Mouse (Mus musculus) stomach, embryonic 14.5 days (tissue): ENCODE data around the gene Vgll2. TPM values are rescaled to one million over a fixed set of nuclear protein-coding genes. Genes with fewer than 3 reads are reported as not detected.
A peak's percentile ranks its signal among the peaks of the same experiment; 100 is the strongest.

Experiments used
- ATAC-seq: fragments of 200-750 bp; cut with Nextera tagmentation; 2 replicates; pipeline ENCODE4 v1.8.0; 2017; ENCODE audit warnings: low read depth, moderate TSS enrichment; ENCODE audit not compliant: insufficient number of reproducible peaks, insufficient read depth, low FRiP score
- H3K27ac ChIP-seq: fragments of 300-500 bp; sonication (generic); 2 replicates; pipeline ENCODE4 v1.5.1; 2014; ENCODE audit warnings: mild to moderate bottlenecking, low read length, moderate library complexity, mixed read lengths
- H3K27me3 ChIP-seq: fragments of 300-500 bp; sonication (generic); 2 replicates; pipeline ENCODE4 v1.6.1; 2014; ENCODE audit warnings: low read length, control low read depth, mixed read lengths; ENCODE audit not compliant: control insufficient read depth, insufficient read depth
- H3K36me3 ChIP-seq: fragments of 300-500 bp; sonication (generic); 2 replicates; pipeline ENCODE4 v1.6.1; 2014; ENCODE audit warnings: mild to moderate bottlenecking, control low read depth, low read length, moderate library complexity, mixed read lengths; ENCODE audit not compliant: control insufficient read depth, insufficient read depth
- H3K4me1 ChIP-seq: fragments of 300-500 bp; sonication (generic); 2 replicates; pipeline ENCODE4 v1.6.1; 2014; ENCODE audit warnings: low read length, control low read depth, mixed read lengths; ENCODE audit not compliant: control insufficient read depth, insufficient read depth
- H3K4me2 ChIP-seq: fragments of 300-500 bp; sonication (generic); replicated peaks from 2 replicates; pipeline ENCODE4 v1.6.1; 2014; ENCODE audit warnings: low read depth, low read length, control low read depth
- H3K4me3 ChIP-seq: fragments of 300-500 bp; sonication (generic); 2 replicates; pipeline ENCODE4 v1.5.1; 2014; ENCODE audit warnings: low read depth, low read length, control low read depth
- H3K9ac ChIP-seq: fragments of 300-500 bp; sonication (generic); replicated peaks from 2 replicates; pipeline ENCODE4 v1.6.1; 2014; ENCODE audit warnings: low read depth, mild to moderate bottlenecking, control low read depth, low read length, moderate library complexity, mixed read lengths
- H3K9me3 ChIP-seq: fragments of 300-500 bp; sonication (generic); 2 replicates; pipeline ENCODE4 v1.6.1; 2016; ENCODE audit warnings: low read depth, low read length, control low read depth; ENCODE audit not compliant: control insufficient read depth
- WGBS: fragments of 180-500 bp; shearing (Covaris S2); extraction: QIAGEN DNeasy Blood & Tissue Kit; methylation state at CpG from one replicate; pipeline ENCODE4 v1.1.7; 2014; 5-methylcytosine and 5-hydroxymethylcytosine counted together
- polyA plus RNA-seq: library from polyadenylated mRNA; unstranded; fragments of >200 nt; fragmentation: Nextera tagmentation; extraction: Ambion mirVana; gene quantifications from 2 replicates; pipeline ENCODE4 v1.2.1, GENCODE M21; 2014

The Vgll2 gene
- 0.14 TPM in 1 of 2 replicates, not detected in the other for polyA plus RNA-seq

DNA sequence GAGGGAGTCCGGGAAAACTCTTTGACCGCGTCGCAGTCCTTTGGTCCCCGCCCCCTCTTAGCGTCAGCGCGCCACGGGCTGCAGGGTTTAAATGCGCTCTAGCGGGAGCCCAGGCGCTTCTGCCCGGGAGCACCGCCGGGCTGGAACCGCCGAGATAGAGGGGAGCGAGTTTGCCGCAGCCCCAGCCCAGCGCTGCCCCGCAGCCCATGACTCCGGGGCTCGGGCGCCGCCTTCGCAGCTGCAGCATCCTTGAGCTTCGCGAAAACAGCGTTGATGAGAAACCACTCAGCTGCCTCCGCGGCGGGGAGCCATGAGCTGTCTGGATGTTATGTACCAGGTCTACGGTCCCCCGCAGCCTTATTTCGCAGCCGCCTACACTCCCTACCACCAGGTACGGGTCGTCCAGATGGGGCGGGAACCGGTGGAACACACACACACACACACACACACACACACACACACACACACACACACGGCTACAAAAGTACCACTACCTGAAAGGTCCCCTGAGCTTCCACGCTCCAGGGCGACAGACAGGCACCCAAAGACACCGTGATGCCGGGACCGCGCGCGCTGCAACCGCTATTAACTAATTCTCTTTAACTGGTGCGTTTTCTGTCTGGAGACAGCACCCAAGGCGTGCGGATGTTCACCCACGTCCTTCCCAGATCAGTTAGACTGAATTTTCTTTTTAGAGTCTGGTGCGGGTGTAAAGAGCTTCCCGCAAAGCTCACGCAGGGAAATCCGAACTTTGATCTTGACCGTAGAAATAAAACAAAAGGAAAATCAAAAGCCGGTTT is at the start of gene Vgll2:
TSS of gene Vgll2 (plus strand) at position 90 of the 800 bp plus-strand sequence.
- H3K9me3 ChIP-seq, result no peaks in the 10 kb centered on the region
- WGBS, result 1% methylated on average over 60 of the region's 60 CpGs
- peaks cover 57% of the 10 kb centered on the region for H3K27me3 ChIP-seq
- H3K36me3 ChIP-seq, result no peaks in the 10 kb centered on the region
- peak within 1 kb of the TSS; percentile 39 for H3K4me3 ChIP-seq
- H3K4me1 ChIP-seq, result peaks cover 5% of the 10 kb centered on the region; the same call in 1 of the 2 replicates
- H3K4me2 ChIP-seq, result peak within 1 kb of the TSS; percentile 89
- H3K9ac ChIP-seq, result no peak within 1 kb of the TSS
- no peak within 1 kb of the TSS for H3K27ac ChIP-seq
- ATAC-seq, result peak; percentile 72; the same call in 1 of the 2 replicates

DNA sequence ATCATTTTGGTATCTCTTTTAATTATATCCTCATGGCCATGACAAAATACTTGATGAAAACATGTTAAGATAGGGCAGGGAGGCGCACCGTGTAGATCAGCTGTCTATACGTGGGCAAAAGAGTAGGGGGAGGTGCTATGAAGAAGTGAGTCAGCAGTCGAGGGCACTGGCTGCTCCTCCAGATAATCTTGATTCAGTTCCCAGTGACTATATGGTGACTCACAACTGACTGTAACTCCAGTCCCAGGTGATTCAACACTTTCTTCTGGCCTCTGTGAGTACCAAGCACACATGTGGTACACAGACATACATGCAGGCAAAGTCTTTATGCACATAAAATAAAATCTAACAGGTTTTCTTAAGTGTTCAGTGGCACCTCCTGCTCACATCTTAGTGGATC is 47.2 kb upstream of the Vgll2 start:
- H3K27ac ChIP-seq, result no peak overlapping the region
- H3K4me2 ChIP-seq, result no peak overlapping the region
- no peak overlapping the region for H3K4me3 ChIP-seq
- H3K4me1 ChIP-seq, result no peaks in the 10 kb centered on the region
- H3K27me3 ChIP-seq, result no peaks in the 10 kb centered on the region
- no peaks in the 10 kb centered on the region for H3K36me3 ChIP-seq
- no peak overlapping the region for H3K9ac ChIP-seq
- WGBS, result 67% methylated on average over 4 of the region's 4 CpGs
- H3K9me3 ChIP-seq, result no peaks in the 10 kb centered on the region
- ATAC-seq, result no peak

DNA sequence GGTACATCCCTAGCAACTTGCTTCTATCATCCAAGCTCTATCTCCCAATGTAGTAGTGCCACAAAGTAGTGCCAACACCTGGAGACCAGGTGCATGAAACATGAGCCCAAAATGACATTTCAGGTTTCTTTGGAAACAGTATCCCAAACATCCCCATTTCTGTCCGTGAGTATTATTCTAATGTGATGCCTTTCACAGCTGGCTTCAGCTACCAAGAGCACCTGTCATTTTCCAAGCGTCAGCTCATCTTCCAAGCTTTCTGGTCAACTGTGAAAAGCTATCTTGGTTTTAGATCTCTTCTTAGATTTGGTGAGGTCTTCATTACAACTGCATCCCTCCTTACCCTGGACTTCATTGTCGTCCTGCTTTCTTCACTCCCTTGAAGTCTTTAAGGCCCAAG is 46.7 kb upstream of the Vgll2 start:
- Histone ChIP-seq H3K36me3 (no peaks in the 10 kb centered on the region), H3K4me2 (no peak overlapping the region), H3K27ac (no peak overlapping the region), H3K4me3 (no peak overlapping the region), H3K9me3 (no peaks in the 10 kb centered on the region), H3K4me1 (no peaks in the 10 kb centered on the region), H3K9ac (no peak overlapping the region), H3K27me3 (no peaks in the 10 kb centered on the region)
- 76% methylated on average over 3 of the region's 3 CpGs for WGBS
- ATAC-seq, result no peak

DNA sequence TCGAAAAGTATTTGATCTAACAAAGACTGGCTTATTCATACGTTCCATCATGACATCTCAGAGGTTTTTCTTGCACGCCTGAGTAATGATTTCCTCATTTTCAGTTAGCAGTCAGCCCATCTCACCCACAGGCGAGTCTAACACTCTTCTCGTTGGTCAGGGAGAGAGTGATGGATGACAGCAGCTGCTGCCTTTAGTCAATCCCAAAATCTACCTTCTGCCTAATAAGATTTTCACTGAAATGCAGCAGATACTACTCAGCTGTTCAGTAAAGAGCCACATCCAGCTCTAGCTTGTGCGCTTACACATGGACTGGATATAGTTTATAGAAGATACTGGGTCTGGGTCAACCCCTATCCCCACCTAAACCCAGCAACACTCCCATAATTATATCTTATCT is 40.7 kb upstream of the Vgll2 start:
- H3K36me3 ChIP-seq, result no peaks in the 10 kb centered on the region
- WGBS, result 57% methylated on average over 6 of the region's 6 CpGs
- no peaks in the 10 kb centered on the region for H3K27me3 ChIP-seq
- no peak for ATAC-seq
- no peak overlapping the region for H3K9ac ChIP-seq
- no peak overlapping the region for H3K4me2 ChIP-seq
- no peak overlapping the region for H3K4me3 ChIP-seq
- H3K9me3 ChIP-seq, result no peaks in the 10 kb centered on the region
- H3K27ac ChIP-seq, result no peak overlapping the region
- no peaks in the 10 kb centered on the region for H3K4me1 ChIP-seq

DNA sequence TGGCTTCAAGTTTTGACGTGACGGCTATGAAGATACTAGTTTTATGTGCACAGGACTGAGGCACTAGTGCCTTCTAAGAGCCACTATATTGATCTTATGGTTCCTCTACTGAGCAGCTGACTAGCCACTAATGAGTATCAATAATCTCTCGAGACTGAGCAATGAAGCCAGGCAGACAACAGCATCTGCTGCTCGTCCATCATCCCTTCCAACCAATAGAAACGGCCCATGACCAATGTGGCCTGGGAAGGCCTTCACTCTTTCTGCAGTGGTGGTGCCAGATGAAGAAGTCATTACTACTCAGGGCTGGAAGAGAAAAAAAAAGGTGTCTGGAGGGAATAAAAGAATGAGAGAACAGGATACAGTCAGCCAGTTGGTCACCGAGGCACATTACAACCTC is 39.9 kb upstream of the Vgll2 start:
- no peaks in the 10 kb centered on the region for H3K27me3 ChIP-seq
- no peak overlapping the region for H3K27ac ChIP-seq
- H3K4me3 ChIP-seq, result no peak overlapping the region
- 77% methylated on average over 6 of the region's 6 CpGs for WGBS
- H3K9me3 ChIP-seq, result no peaks in the 10 kb centered on the region
- no peaks in the 10 kb centered on the region for H3K4me1 ChIP-seq
- no peak overlapping the region for H3K9ac ChIP-seq
- H3K36me3 ChIP-seq, result no peaks in the 10 kb centered on the region
- no peak overlapping the region for H3K4me2 ChIP-seq
- ATAC-seq, result no peak

DNA sequence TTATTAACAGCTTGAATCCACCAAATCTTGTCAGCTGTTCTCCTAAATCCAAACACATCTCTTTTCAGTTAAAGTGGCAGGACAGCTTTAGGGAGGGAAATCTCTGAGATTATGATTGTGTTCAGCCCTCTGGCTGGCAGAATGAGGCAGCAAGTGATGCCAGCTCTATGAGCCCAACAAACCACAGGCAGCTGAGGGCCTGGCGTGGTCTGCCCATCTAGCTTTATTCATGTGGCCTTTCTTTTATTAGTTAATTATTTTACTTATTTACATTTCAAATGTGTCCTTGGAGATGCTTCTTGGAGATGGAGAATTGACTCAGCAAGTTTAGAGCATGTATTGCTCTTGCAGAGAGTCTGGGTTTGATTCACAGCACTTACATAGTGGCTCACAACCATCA is 3.8 kb upstream of the Vgll2 start:
- H3K4me1 ChIP-seq, result 0 out of 2 replicates have a peak, but pooled peaks cover 3% of the 10 kb centered on the region
- no peaks in the 10 kb centered on the region for H3K9me3 ChIP-seq
- no peaks in the 10 kb centered on the region for H3K36me3 ChIP-seq
- 71% methylated on average over 1 of the region's 1 CpGs for WGBS
- H3K4me3 ChIP-seq, result no peak overlapping the region
- no peak for ATAC-seq
- H3K9ac ChIP-seq, result no peak overlapping the region
- peaks cover 21% of the 10 kb centered on the region for H3K27me3 ChIP-seq
- no peak overlapping the region for H3K4me2 ChIP-seq
- no peak overlapping the region for H3K27ac ChIP-seq

DNA sequence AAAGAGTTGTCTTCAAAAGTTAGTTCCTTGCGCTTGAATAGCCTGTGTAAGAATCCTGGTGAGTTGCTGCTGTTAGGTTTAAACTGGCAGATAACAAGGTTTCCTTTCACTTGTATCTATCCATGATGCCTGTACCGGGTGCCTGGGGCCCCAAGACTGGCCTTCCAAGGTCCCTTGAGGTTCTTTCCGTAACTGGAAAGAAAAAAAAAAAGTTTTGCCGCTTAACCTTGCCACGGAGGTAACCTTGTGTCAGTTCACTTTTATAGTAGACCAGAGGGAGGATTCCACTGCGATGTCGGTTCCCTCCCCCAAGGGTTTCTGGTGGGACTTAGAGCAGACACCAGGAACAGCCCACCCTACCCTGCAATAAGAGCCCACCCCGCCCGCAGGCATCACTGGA is 1.1 kb upstream of the Vgll2 start:
- H3K4me2 ChIP-seq, result no peak overlapping the region
- H3K27me3 ChIP-seq, result peaks cover 44% of the 10 kb centered on the region
- H3K27ac ChIP-seq, result no peak overlapping the region
- no peak for ATAC-seq
- 0 out of 2 replicates have a peak, but pooled peaks cover 3% of the 10 kb centered on the region for H3K4me1 ChIP-seq
- 3% methylated on average over 9 of the region's 9 CpGs for WGBS
- H3K4me3 ChIP-seq, result no peak overlapping the region
- H3K9ac ChIP-seq, result no peak overlapping the region
- H3K9me3 ChIP-seq, result no peaks in the 10 kb centered on the region
- no peaks in the 10 kb centered on the region for H3K36me3 ChIP-seq

DNA sequence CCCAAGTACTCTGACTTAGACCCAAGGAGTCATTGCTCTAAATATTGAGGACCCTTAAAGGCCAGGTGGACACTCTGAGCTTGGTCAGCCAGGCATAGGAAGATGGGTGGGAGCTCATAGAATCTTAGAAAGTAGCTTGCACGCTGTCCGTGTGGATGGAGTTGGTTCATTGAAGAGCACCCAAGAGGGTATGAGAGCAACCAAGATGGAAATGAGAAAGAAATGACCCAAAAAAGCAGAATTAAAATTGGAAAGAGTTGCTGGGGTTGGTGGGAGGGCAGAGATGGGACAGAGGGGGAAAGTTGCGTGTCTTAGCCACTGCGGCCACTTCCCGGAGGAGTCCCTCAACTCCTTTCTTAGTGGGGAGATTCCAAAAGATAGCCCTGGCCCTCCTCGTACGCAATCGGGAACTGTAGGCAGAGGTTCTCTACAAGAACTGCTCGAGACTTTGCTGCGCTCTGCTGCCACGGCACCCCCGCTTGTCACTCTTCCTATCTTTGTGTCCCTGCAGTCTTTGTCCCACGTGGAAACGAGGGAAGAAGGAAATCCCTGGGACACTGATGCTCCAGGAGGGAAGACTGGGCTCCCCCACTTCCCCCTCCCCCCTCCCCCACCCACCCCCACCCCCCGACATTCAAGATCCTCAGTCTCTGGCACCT is 437 bp upstream of the Vgll2 start:
- ATAC-seq, result 0 out of 2 replicates have a peak, but pooled peaks have one; percentile 6
- H3K27me3 ChIP-seq, result peaks cover 49% of the 10 kb centered on the region
- WGBS, result under 1% methylated on average over 14 of the region's 15 CpGs
- H3K27ac ChIP-seq, result no peak overlapping the region
- H3K9me3 ChIP-seq, result no peaks in the 10 kb centered on the region
- no peak overlapping the region for H3K9ac ChIP-seq
- peak overlapping the region; percentile 89 for H3K4me2 ChIP-seq
- peak overlapping the region; percentile 39 for H3K4me3 ChIP-seq
- no peaks in the 10 kb centered on the region for H3K36me3 ChIP-seq
- H3K4me1 ChIP-seq, result 0 out of 2 replicates have a peak, but pooled peaks cover 3% of the 10 kb centered on the region
